Mouse (Mus musculus) ES-E14 (cell line): ENCODE results near the gene Nav2.

Experiments
- CHD2 ChIP-seq: IDR thresholded peaks from 2 replicates; pipeline ENCODE4 v1.6.1; 2014; ENCODE audit warnings: mild to moderate bottlenecking, low read depth, low read length, inconsistent platforms
- HCFC1 ChIP-seq: IDR thresholded peaks from 2 replicates; pipeline ENCODE4 v1.6.1; 2012; ENCODE audit warnings: low read length, inconsistent platforms, borderline replicate concordance; ENCODE audit not compliant: insufficient read depth
- MAFK ChIP-seq: IDR thresholded peaks from 2 replicates; pipeline ENCODE4 v1.6.1; 2014; ENCODE audit warnings: mild to moderate bottlenecking, low read depth, low read length, inconsistent platforms; ENCODE audit not compliant: insufficient read depth
- ZC3H11A ChIP-seq: IDR thresholded peaks from 2 replicates; pipeline ENCODE4 v1.6.1; 2012; ENCODE audit warnings: low read depth, mild to moderate bottlenecking, inconsistent platforms, low read length, borderline replicate concordance

DNA sequence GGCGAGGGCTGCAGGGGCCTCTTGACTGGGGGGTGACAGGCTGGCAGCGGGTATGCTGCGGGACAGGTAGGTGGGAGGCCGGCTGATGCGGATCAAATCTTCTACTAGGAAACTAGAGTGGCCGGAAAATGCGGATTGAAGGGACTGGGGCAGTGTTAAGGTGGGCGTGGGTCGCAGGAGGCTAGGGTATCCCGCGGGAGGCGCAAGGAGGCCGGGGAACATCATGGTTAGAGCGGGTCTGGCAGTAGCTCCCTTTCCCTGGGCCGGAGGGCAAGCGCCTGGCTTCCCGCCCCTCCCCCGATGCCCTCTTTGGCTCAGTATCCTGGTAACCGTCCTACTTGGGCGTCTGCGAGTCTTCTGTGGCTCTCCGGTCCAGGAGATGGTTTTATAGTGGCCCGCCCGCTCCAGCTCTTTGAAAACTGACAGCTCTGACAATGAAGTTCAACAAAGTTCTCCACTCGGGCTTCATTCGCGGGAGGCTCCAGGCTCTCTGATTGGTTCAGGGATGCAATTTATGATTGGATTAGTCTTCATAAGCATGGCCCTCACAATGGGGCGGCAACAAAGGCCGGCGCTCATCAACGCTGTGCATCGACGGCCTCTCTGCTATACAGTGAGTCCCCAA is 728.1 kb downstream of the Nav2 start, which contains the start of gene Dbx1:
- TF ChIP-seq ZC3H11A: no peak
- TF ChIP-seq HCFC1: no peak
- TF ChIP-seq MAFK: no peak
- TF ChIP-seq CHD2: no peak
